Mouse (Mus musculus) intestine, embryonic 16.5 days (tissue): ENCODE data around the gene Ambra1. TPM values are rescaled to one million over a fixed set of nuclear protein-coding genes. Genes with fewer than 3 reads are reported as not detected.

Experiments
- ATAC-seq: fragments of 200-750 bp; cut with Nextera tagmentation; 2 replicates; pipeline ENCODE4 v1.8.0; 2017; ENCODE audit warnings: moderate TSS enrichment, moderate library complexity
- H3K27ac ChIP-seq: fragments of 300-500 bp; sonication (generic); 2 replicates; pipeline ENCODE4 v1.5.1; 2014; ENCODE audit warnings: mild to moderate bottlenecking, low read length
- H3K27me3 ChIP-seq: fragments of 300-500 bp; sonication (generic); replicated peaks from 2 replicates; pipeline ENCODE4 v1.6.1; 2014; ENCODE audit warnings: low read length, control low read depth, mixed read lengths; ENCODE audit not compliant: control insufficient read depth, insufficient read depth
- H3K36me3 ChIP-seq: fragments of 300-500 bp; sonication (generic); 2 replicates; pipeline ENCODE4 v1.6.1; 2014; ENCODE audit warnings: low read length, control low read depth; ENCODE audit not compliant: control insufficient read depth, insufficient read depth
- H3K4me1 ChIP-seq: fragments of 300-500 bp; sonication (generic); 2 replicates; pipeline ENCODE4 v1.6.1; 2014; ENCODE audit warnings: low read length, control low read depth, mixed read lengths; ENCODE audit not compliant: control insufficient read depth, insufficient read depth
- H3K4me2 ChIP-seq: fragments of 300-500 bp; sonication (generic); 2 replicates; pipeline ENCODE4 v1.6.1; 2014; ENCODE audit warnings: low read depth, low read length, control low read depth
- H3K4me3 ChIP-seq: fragments of 300-500 bp; sonication (generic); 2 replicates; pipeline ENCODE4 v1.5.1; 2014; ENCODE audit warnings: mild to moderate bottlenecking, low read length
- H3K9ac ChIP-seq: fragments of 300-500 bp; sonication (generic); 2 replicates; pipeline ENCODE4 v1.6.1; 2014; ENCODE audit warnings: low read depth, low read length
- H3K9me3 ChIP-seq: fragments of 300-500 bp; sonication (generic); 2 replicates; pipeline ENCODE4 v1.6.1; 2016; ENCODE audit warnings: low read length, control low read depth; ENCODE audit not compliant: control insufficient read depth
- WGBS: fragments of 180-500 bp; shearing (Covaris S2); extraction: QIAGEN DNeasy Blood & Tissue Kit; methylation state at CpG from one replicate; pipeline ENCODE4 v1.1.7; 2014; 5-methylcytosine and 5-hydroxymethylcytosine counted together
- polyA plus RNA-seq: library from polyadenylated mRNA; unstranded; fragments of >200 nt; fragmentation: Nextera tagmentation; extraction: Ambion mirVana; gene quantifications from 2 replicates; pipeline ENCODE4 v1.2.1, GENCODE M21; 2015

The Ambra1 gene
- polyA plus RNA-seq, 1 experiment from 2014 or later: 11.8 TPM

- Histone ChIP-seq H3K36me3 (no peaks in the 10 kb centered on the region), H3K4me2 (no peak overlapping the region), H3K4me3 (no peak overlapping the region), H3K4me1 (peaks cover 7% of the 10 kb centered on the region), H3K27ac (no peak overlapping the region), H3K9me3 (no peaks in the 10 kb centered on the region), H3K9ac (no peak overlapping the region), H3K27me3 (no peaks in the 10 kb centered on the region)
- no peak for ATAC-seq
These were observed 23.5 kb upstream of the Ambra1 start for GRCm38 (mm10) chr2:91706456-91706855.

- no peak for ATAC-seq
- H3K4me1 ChIP-seq: peaks cover 9% of the 10 kb centered on the region
- H3K9me3 ChIP-seq: no peaks in the 10 kb centered on the region
- H3K27ac ChIP-seq: no peak overlapping the region
- H3K36me3 ChIP-seq: no peaks in the 10 kb centered on the region
- no peak overlapping the region for H3K4me3 ChIP-seq
- no peaks in the 10 kb centered on the region for H3K27me3 ChIP-seq
- no peak overlapping the region for H3K4me2 ChIP-seq
- no peak overlapping the region for H3K9ac ChIP-seq
- 97% methylated on average over 6 of the region's 6 CpGs for WGBS
These were observed 21.6 kb upstream of the Ambra1 start for GRCm38 (mm10) chr2:91708361-91708760.

GRCm38 (mm10) chr2:91710272-91711234, 19.4 kb upstream of the Ambra1 start, which contains the start of the genes Atg13 and Harbi1:
Gene Atg13, minus strand, starts transcription at chr2:91710576.
Gene Harbi1, plus strand, starts transcription at chr2:91710852.
- Histone ChIP-seq H3K4me3 (peak within 1 kb of the TSS; percentile 72), H3K36me3 (no peaks in the 10 kb centered on the region), H3K9ac (peak within 1 kb of the TSS; percentile 82), H3K4me2 (peak within 1 kb of the TSS; percentile 82), H3K27ac (peak within 1 kb of the TSS; percentile 82), H3K4me1 (peaks cover 9% of the 10 kb centered on the region), H3K27me3 (no peaks in the 10 kb centered on the region), H3K9me3 (no peaks in the 10 kb centered on the region)
- ATAC-seq: peak; percentile 99
- WGBS: under 1% methylated on average over 66 of the region's 66 CpGs

- ATAC-seq: peak; percentile 1; the same call in 1 of the 2 replicates
- 3% methylated on average over 8 of the region's 8 CpGs for WGBS
- H3K9me3 ChIP-seq: no peaks in the 10 kb centered on the region
- H3K27ac ChIP-seq: peak overlapping the region; percentile 82
- H3K4me1 ChIP-seq: peaks cover 9% of the 10 kb centered on the region
- peak overlapping the region; percentile 82 for H3K9ac ChIP-seq
- no peaks in the 10 kb centered on the region for H3K36me3 ChIP-seq
- H3K4me3 ChIP-seq: peak overlapping the region; percentile 72
- no peaks in the 10 kb centered on the region for H3K27me3 ChIP-seq
- H3K4me2 ChIP-seq: peak overlapping the region; percentile 82
These were observed 18.5 kb upstream of the Ambra1 start for GRCm38 (mm10) chr2:91711256-91711925.

DNA sequence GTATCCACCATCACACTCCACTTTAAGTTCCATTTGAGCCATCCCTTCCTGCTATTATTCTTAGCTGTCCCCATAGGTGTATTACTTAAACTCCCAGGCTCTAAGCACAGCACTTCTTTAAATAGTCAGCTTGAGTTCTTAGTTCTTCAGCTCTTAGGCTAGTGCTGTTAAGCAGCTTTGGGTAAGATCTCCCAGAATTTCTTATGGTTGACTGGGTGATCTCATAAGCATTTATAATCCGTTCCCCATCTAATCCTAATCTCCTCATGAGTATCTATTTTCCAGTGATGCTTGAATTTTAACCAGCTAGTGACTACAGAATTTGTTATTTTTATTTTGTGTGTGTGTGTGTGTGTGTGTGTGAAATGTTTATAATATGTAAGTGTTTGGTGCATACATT, 15.0 kb upstream of the Ambra1 start:
- Histone ChIP-seq H3K4me1 (peaks cover 6% of the 10 kb centered on the region; the same call in 1 of the 2 replicates), H3K9ac (no peak overlapping the region), H3K9me3 (no peaks in the 10 kb centered on the region), H3K27me3 (no peaks in the 10 kb centered on the region), H3K27ac (no peak overlapping the region), H3K36me3 (no peaks in the 10 kb centered on the region), H3K4me2 (no peak overlapping the region), H3K4me3 (no peak overlapping the region)
- no peak for ATAC-seq
- WGBS: 89% methylated on average over 1 of the region's 1 CpGs

DNA sequence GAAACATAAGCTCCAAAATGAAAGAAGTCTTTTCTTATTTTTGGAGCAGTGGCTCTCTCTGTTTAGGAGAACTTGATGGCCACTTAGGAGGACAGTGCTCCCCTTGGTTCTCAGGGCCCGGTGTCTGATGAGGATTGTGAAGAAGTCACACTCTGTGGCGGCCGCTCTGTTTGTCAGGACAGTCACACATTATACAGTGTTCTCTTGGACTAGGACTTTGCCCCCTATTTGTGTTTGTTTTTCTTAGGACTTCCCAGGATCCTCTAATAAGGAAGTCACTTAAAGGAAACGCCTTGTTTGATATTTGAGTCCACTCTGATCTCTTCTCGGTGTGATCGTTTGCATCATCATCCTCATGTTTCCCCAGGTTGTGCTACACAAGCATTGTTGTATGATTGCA, 11.7 kb upstream of the Ambra1 start:
- peak overlapping the region; percentile 25 for H3K4me3 ChIP-seq
- H3K9me3 ChIP-seq: no peaks in the 10 kb centered on the region
- ATAC-seq: peak; percentile 95

DNA sequence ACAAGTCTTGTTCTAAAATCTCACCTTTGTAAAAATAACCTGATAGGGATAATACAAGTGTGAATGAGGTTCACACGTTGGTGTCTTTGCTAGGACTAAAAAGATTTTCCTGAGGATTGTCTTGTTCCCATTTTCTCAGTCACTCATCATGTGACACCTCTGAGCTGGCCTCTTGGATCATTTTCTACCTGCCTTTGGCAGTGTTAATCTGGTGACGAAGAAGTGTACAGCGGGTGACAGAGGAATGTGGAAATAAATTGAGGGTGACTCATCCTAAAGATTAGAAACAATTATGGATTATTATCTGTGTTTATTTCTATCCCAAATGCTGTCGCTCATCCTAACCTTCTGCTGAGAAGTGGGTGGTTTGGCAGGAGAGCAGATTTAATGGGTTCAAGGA, 6.6 kb upstream of the Ambra1 start:
- WGBS: 60% methylated on average over 4 of the region's 4 CpGs
- Histone ChIP-seq H3K36me3 (no peaks in the 10 kb centered on the region), H3K27me3 (no peaks in the 10 kb centered on the region), H3K4me2 (no peak overlapping the region), H3K4me3 (no peak overlapping the region), H3K4me1 (0 out of 2 replicates have a peak, but pooled peaks cover 3% of the 10 kb centered on the region), H3K9me3 (no peaks in the 10 kb centered on the region), H3K27ac (no peak overlapping the region), H3K9ac (no peak overlapping the region)
- ATAC-seq: 0 out of 2 replicates have a peak, but pooled peaks have one; percentile 12

More for the DNA sequence above, 11.7 kb upstream of the Ambra1 start:
- Histone ChIP-seq H3K9ac (peak overlapping the region; percentile 33; the same call in 1 of the 2 replicates), H3K27me3 (no peaks in the 10 kb centered on the region), H3K36me3 (no peaks in the 10 kb centered on the region), H3K4me1 (0 out of 2 replicates have a peak, but pooled peaks cover 3% of the 10 kb centered on the region), H3K4me2 (peak overlapping the region; percentile 32), H3K27ac (peak overlapping the region; percentile 78)
- WGBS: 66% methylated on average over 6 of the region's 6 CpGs

- ATAC-seq: no peak
- Histone ChIP-seq H3K9ac (no peak overlapping the region), H3K9me3 (no peaks in the 10 kb centered on the region), H3K27me3 (no peaks in the 10 kb centered on the region), H3K4me2 (no peak overlapping the region), H3K4me3 (no peak overlapping the region), H3K27ac (no peak overlapping the region), H3K36me3 (no peaks in the 10 kb centered on the region), H3K4me1 (0 out of 2 replicates have a peak, but pooled peaks cover 1% of the 10 kb centered on the region)
These were observed 6.0 kb upstream of the Ambra1 start for GRCm38 (mm10) chr2:91723951-91724350.

GRCm38 (mm10) chr2:91724716-91725115, 5.2 kb upstream of the Ambra1 start:
- no peaks in the 10 kb centered on the region for H3K9me3 ChIP-seq
- no peak overlapping the region for H3K4me2 ChIP-seq
- H3K4me1 ChIP-seq: no peaks in the 10 kb centered on the region
- no peaks in the 10 kb centered on the region for H3K36me3 ChIP-seq
- no peak overlapping the region for H3K27ac ChIP-seq
- WGBS: 64% methylated on average over 2 of the region's 2 CpGs
- no peak overlapping the region for H3K9ac ChIP-seq
- no peak overlapping the region for H3K4me3 ChIP-seq
- ATAC-seq: no peak
- no peaks in the 10 kb centered on the region for H3K27me3 ChIP-seq
